Mouse (Mus musculus) ovary, postnatal 14 days (tissue): ENCODE results near the gene Entpd8.

Experiments used
- DNase-seq: peaks from one replicate; pipeline ENCODE4 v3.0.0; 2022; ENCODE audit warnings: low spot score

Gene Entpd8

DNA sequence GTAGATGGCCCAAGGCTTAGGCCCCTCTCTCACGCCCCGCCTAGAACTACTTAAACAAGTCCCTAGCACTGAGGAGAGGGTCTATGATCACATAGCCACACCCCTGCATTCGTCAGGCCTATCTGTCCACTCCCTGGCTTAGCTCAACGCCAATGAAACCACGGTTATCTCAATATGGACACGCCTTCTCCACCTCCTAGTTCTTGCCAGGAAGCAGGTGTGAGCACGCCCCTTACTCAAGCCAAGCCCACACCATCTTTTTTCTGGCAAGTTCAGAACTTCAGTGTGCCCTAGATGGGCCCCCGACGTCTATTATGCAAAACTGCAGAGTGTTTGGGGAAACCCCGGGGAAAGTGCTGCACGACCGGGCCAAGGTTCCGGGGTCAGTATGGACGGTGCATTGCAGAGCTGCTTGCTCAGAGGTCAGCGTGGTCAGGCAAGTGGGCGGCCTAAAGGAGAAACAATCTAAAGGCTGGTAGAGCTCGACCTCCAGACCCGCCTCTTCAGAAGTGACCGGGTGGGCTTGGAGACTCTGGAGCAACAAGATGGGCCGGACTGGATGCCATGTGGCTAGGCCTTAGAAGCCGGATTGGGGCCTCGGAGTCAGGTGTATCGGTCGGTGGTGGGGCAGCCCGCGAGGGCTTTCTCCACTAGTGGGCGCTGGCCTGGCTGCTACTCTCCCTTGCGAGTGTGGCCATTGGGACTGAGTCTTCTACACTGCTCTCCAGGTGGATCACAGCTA lies 15.2 kb downstream of the Entpd8 start, which contains the start of gene Noxa1:
Noxa1 (minus strand) TSS at position 41 of the 742 bp plus-strand sequence.
- DNase-seq = no peak

DNA sequence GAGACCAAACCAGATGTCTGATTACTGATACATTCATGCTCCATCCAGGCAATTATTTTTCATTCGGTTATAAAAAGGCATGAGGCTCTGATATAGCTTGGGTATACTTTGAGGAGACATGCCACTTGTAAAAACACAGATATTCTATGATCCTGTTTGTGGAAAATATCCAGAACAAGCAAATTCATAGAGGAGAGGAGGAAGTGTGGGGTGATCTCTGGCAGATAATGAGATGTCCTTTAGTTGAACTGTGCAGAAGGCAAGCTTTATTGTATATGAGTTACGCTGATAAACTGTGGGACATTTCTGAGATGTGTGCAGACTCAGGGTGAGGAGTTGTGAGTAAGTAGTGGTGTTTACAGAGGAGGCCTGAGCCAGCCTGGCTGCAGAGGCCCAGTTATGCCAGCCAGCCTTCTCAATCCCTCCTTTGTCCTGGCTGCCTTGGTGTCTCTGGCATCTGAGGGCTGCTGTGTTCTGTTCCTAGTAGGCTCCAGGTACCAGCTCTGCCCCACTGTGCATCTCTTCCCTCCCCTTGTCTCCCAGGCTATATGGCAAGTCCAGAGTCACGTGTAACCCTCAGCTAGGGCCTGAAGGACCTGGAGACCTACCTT lies 18.0 kb downstream of the Entpd8 start:
- no peak for DNase-seq

DNA sequence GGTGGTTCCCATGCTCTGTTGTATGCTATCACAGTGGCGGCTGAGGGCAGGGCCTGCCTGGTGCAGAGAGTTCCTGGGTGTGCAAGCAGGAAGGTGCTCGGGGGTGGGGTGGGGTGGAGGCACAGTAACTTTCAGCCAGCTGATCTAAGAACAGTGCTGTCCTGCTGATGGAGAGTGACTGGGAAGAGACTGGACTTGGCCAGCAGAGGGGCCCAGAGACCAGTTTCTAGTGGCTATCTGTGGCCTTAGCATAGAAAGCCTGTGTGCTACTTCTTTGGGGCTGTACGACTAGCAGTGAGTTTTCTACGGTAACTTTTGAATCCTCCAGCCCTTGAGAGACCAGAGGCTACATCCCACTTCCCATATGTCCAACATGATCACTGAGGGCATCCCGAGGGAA lies 18.9 kb downstream of the Entpd8 start:
- no peak for DNase-seq

DNA sequence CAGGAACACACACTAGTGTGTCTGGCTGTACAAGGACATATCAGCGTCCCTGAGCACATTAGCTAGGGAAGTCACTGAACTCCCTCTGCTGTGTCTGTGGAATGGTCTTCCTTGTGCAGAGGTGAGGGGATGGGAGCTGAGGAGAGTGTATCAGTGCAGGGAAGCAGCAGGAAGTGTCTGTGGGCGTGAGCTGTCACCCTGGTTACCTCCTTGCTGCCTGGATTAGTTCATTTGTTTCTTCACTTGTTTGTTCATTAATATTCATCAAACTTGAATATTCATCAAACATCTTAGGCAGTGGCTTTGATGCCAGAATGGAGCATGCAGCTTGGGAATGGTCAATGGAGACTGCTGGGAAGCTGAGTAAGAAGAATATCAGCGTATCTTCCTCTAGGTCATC lies 19.6 kb downstream of the Entpd8 start:
- no peak for DNase-seq

DNA sequence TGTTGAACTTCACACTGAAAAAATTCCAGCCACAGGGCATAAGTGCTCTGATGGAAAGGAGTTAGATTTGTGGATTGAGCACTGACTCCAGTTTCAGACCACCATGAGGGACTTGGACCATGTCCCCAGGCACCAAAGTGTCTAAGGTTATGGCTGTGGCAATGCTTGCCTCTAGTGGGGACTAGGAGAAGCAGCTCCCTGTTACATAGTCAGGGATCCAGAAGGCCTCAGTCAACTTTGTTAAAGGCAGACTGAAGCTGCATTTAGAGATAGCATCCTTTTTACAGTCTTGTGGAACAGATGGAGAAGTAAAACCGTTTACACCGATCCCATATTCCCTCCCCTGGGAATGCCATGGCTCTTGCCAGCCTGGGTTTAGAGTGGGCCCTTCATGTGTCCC lies 24.0 kb downstream of the Entpd8 start:
- DNase-seq = no peak

DNA sequence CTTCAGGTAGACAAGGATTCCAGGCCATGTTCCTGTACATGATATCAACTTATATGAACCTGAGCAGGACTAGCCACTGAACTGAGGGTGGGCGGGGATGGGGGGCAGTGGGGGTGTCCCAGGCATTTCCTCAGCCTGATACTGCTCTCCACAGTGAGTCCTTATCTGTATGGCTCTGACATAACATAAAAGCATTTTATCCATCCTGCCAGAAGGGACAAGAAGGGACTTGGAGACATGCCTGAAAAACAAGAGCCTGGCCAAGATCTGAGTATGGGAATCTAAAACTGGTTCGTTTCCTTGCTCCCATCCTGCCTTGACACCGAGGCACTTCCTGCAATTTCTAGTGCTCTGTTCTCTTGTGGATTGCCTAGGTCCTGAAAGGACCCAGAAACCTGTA lies 25.9 kb downstream of the Entpd8 start:
- DNase-seq = no peak

DNA sequence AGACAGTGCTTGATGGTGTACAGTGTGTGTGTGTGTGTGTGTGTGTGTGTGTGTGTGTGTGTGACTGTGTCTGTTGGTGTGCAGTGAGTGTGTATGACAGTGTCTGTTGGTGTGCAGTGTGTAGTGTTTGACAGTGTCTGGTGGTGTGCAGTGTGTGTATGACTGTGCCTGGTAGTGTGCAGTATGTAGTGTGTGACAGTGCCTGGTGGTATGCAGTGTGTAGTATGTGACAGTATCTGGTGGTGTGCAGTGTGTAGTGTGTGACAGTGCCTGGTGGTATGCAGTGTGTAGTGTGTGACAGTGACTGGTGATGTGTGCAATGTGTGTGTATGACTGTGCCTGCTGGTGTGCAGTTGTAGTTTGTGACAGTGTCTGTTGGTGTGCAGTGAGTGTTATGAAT lies 29.4 kb downstream of the Entpd8 start:
- DNase-seq = no peak

DNA sequence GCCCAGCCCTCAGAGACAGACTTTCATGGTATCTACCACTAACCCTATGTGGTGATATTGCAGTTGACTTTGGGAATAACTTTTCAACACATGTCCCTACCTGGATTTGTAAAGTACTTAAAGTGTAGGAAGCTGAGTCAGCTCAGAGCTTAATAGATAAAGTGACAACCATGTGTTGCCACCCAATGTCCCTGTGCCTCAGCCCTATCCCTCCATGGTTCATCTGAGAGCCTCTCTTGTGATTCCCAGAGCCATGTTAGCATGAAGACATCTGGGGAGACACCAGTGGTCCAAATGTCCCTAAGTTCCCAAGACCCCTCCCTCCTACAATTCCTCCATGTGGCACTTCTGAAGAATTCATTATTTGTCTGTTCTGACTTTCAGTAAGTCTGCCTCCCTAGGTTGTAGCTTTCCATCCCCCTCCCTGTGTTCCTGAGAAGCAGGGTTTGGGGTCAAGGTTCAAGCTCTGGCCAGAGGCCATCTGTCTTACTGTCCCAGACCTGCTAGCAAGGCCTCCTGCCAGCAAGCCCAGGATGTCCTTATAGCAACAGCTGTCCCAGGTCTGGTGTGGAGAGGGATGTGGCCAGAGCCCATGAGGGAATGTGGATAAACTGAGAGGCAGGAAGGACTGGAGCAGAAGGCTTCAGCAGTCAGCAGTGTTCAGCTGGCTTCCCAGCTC lies 30.5 kb downstream of the Entpd8 start:
- DNase-seq = no peak

DNA sequence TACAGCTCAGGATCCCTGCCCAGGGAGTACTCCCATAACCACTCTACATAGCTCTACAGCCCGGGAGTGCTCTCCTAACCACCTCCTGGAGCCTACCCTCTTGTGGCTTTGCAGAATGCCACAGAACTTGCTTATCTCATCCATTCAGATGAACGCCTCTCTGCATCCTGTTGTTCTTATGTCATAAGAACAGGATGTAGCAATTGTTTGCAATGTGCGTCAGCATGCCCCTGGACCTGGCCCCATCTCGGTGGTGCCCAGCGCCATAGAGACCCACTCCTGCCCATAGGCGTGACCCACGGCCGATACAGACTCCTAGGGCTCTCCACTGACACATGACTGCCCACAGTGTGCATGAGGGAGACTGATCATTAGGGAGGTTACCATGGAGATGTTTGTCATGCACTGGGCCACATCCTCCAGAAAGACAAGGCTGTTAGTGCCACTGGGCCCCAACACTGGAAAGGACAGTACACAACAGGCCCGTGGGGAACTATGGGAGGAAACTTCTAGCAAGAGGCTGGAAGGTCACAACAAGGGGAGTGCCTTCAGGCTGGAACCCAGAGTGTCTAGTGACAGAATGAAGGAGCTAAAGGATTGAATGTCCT lies 31.2 kb downstream of the Entpd8 start:
- no peak for DNase-seq

DNA sequence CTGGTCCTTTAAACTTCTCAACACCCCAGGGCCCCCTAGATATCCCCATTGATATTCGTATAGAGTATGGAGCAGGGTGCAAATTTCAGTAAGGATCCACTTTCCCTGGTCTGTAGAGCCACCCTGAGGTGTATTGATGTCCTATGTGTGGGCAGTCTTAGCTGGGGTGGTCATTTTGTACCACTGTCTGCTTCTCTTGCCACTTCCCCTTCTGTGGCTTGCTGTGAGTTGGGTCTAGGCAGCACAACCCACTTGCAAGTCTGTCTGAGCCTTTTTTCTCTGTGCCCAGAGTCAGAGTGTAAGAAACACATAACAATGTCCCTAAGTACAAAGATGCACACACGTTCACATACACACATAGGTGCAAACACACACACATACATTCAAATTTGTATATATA lies 34.2 kb downstream of the Entpd8 start:
- DNase-seq = no peak

DNA sequence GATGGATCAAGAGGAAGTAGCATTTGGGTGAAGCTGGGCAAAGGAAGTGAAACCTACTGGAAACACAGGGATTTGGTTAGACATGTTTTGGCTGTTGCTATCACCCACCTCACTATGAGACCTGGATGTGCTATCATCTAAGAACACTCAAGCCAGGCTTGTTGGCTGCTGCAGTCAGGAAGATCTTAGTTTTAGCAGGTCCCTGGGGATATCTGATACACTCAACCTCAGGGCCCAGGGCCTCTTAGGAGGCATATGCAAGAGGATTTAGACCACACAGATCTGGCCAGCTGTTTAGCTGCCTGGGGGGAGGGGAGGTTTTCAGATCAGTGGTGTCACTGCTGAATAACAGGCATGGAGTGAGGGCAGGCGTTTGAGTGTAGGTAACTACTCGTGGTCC lies 35.3 kb downstream of the Entpd8 start:
- DNase-seq = no peak

DNA sequence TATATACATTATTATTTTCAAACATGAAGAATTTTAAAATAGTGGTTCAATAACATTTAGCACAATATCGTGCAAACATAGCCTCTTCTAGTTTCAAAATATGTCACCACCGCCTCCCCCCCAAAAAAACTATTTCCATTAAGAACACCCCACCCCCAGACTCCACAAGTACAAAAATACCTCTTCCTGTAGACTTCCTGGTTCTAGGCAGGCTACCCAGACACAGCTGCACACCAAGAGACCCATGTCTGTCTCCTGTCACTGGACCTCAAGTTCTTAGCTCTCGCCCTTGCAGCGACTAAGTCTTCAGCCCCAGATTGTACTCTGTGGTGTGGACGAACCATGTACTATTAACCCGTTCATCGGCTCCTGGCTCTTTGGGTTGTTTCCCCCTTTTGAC lies 40.9 kb downstream of the Entpd8 start:
- no peak for DNase-seq

DNA sequence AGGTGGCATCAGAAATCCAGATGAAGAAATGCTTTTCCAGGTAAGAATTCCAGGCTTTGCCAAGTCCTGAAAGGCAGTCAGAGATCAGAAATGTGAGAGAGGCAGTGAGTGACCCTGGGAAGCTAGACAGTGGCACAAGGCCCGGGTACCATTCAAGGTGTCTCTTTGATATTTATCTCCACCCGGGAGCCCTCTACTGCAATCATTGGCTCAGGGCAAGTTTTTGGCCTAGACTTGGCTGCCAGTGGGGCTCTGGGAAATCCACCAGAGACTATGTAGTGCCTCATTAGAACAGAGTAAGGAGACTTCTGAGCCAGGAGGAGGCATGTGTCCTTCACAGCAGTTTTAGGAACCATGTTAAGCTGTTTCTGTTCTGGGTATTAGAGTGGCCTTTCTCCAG lies 42.6 kb downstream of the Entpd8 start:
- DNase-seq = no peak

DNA sequence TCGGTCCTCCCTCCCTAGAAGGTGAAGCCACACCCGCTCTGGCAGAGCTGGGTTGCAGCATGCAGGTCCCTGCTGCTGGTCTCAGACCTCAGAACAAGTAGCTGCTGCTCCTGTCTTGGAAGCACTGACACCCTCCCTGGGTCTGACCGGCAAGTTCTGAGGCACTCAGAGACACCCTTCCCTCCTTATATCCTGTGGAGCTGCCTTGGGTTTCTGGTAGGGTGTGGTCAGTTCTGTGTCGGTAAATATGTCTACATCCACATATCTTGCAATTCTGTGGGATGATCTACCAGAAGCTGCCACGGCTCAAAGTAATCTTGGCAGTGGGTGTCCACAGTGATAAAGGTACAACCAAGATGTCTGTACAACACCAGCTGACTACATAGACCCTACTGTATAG lies 43.4 kb downstream of the Entpd8 start:
- DNase-seq = no peak

DNA sequence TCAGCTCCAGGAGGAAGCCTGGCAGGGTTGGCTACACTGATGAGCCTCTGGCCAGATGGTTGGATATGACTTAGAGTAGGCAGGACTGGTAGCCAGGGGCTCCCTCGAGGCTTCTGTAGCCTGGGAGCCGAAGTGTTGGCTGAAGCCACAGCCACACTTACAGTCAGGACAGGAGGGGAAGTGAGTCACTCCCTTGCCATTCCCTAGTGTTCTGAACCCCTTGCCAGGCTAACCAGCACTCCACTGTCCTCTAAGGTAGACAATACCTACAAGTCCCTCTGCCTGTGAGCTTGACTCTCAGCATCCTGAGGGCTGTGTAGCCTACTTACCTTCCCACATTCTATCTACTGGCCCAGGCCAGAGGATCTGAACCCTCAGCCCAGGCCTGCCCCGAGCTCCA lies 44.3 kb downstream of the Entpd8 start:
- no peak for DNase-seq

DNA sequence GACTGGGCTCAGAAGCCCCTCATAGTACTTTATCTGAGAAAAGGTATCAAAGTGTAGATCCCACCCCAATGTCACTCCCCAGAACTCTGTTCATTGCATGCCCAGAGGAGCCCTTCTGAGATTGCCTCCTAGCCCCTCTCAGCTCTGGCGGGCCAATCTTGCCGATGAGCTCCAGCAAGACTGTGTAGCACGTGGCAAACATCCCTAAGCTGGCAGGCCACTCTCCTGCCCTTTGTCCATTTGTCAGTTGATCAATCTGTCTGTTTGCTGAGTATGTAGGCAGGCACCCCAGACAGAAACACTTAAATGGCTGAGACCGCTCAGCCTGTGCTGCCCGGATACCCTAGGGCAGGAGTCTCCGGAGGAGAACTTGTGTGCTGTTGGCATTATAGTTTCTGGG lies 45.0 kb downstream of the Entpd8 start:
- DNase-seq = no peak

DNA sequence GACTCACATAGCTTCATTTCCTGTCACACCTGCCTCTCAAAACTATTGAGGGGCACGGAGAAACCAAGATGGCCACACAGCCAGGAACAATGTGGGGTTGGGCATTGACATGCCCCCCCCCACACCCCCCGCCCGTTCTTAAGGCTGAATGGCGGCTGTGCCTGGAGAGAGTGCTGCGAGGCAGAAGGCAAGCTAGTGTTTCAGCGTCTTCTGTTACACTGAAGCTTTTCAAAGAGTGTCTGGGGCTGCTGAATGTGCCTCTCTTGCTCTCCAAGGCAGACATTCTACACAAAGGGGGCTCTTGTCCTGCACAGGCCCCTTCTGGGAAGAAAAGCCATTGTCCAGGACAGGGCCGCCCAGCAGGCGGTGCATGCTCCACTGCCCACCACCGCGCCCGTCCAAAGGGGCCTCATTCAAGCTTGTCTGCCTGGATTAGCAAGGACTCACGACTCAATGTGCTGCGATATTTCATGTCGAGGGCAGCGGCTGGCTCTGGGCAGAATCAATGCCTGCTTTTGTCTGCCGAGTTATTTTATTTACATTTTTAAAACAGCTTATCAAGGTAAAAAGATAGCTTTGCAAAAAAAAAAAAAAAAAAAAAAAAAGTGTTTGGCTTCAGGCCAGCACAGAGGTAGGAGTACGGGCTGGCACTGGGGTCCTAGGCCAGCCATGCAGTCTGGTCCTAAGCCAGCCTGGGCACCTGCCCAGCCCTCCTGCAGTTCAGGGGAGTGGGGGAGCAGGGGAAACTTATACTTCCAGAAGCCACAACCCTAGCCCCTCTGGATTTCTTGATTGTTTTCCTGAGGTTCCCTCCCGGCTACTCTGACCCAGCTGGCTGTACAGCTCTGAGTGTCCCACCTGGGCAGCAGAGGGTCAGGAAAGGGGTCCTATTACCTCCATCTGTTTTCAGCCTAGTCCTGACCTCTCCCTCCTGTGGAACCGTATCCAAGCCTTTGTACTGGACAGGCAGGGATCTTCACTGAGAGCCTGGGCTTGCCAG lies 46.2 kb downstream of the Entpd8 start:
- DNase-seq = peak; percentile 12

DNA sequence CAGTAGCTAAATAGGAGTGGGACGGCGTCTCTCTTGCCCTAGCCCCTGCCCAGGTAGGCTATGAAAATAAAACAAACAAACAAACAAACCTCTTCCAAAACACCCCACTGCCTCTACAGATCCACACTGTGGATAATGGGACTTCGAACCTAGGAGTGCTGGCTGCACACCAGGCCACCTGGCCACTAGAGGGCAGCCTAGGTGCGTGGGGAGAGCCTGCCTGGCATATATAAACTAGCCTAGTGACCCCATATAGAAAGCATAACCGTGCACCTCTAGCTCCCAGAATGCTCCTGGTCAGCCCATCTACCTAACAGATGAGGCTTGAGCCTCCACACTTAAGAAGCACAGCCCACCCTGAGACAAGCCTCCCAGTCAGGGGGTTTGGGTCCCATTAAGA lies 47.1 kb downstream of the Entpd8 start:
- peak; percentile 46 for DNase-seq

DNA sequence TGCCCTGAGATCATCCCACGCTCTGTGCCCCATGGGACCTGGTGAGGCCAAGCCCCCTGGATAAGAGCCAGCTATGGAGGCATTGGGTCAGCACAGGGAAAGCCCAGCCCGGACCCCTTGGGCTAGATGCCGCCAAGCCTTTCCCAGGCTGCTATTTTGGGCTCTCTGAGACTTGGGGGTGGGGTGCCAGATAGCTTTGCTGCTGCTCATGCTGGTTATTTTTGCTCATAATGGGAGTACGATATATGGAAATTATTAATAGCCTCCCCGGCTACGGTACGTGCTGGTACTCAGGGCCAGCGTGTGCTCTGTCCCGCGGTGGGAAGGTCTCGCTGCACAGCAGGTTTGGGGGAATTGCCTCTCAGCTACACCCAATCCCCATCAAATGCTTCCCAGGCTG lies 48.0 kb downstream of the Entpd8 start:
- no peak for DNase-seq

DNA sequence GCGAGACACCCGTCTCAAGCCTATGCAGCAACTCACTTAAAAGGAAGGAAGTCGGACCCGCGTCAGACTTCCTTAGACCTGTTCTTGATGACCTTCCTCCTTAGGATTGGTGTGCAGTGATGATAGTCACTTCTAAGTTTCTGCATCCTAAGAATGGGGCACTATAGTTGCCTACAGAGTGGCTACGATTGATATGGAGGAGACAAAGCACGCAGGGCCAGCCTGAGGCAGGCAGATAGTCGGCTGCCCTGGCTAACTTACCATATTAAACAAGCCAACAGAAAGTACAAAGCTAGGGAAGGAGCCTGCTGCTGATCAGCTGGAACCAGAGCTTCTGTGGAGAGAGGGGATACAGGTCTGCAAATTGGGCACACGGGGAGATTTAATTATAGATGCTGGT lies 51.5 kb downstream of the Entpd8 start:
- DNase-seq = no peak
